Mouse (Mus musculus) cerebellum, adult 2 months (tissue): ENCODE data around the gene Ube2g2. TPM values are rescaled to one million over a fixed set of nuclear protein-coding genes. Genes with fewer than 3 reads are reported as not detected.

Source experiments
- DNase-seq, 2 experiments: peaks; one replicate each; pipeline ENCODE4 v3.0.0; 2021
- H3K27ac ChIP-seq: fragments of 200-500 bp; 2 replicates; pipeline ENCODE4 v1.5.1; 2012; ENCODE audit warnings: low read length, control low read depth, inconsistent platforms; ENCODE audit not compliant: insufficient read depth
- H3K27me3 ChIP-seq: fragments of 200-500 bp; 2 replicates; pipeline ENCODE4 v1.6.1; 2012; ENCODE audit warnings: inconsistent platforms, mild to moderate bottlenecking, low read length, moderate library complexity; ENCODE audit not compliant: control insufficient read depth, insufficient read depth
- H3K4me1 ChIP-seq: fragments of 200-500 bp; 2 replicates; pipeline ENCODE4 v1.6.1; 2011; ENCODE audit warnings: low read length; ENCODE audit not compliant: control insufficient read depth, insufficient read depth
- H3K4me3 ChIP-seq: fragments of 200-500 bp; replicated peaks from 2 replicates; pipeline ENCODE3; 2011; ENCODE audit warnings: mild to moderate bottlenecking, low read depth, low read length, control low read depth; ENCODE audit not compliant: insufficient read depth
- CTCF ChIP-seq: fragments of 200-500 bp; IDR thresholded peaks from 2 replicates; pipeline ENCODE4 v1.5.1; 2011; ENCODE audit warnings: low read depth, mild to moderate bottlenecking, control low read depth, low read length, moderate library complexity, borderline replicate concordance; ENCODE audit not compliant: insufficient read depth
- POLR2A ChIP-seq: fragments of 200-500 bp; IDR thresholded peaks from 2 replicates; pipeline ENCODE4 v1.6.1; 2011; ENCODE audit warnings: low read length, control low read depth, borderline replicate concordance; ENCODE audit not compliant: insufficient read depth
- WGBS: fragments of 180-500 bp; shearing (Covaris S2); methylation state at CpG from one replicate; pipeline ENCODE4 v1.1.7; 2018; 5-methylcytosine and 5-hydroxymethylcytosine counted together
- polyA plus RNA-seq: library from polyadenylated mRNA; depleted of rRNA; stranded (reverse); fragments of >200 nt; gene quantifications from 2 replicates; pipeline ENCODE4 v1.2.3, GENCODE M21; 2012; rRNA removed

The Ube2g2 gene
- 37.5 and 39.5 TPM in 2 replicates for polyA plus RNA-seq

- under 1% methylated on average over 96 of the region's 96 CpGs for WGBS
- TF ChIP-seq CTCF (no peak), POLR2A (peak; percentile 77)
Observed at GRCm38 (mm10) chr10:77622055-77622988, at the start of gene Ube2g2. Gene Ube2g2 (plus strand): TSS chr10:77622275.

GRCm38 (mm10) chr10:77573162-77573561 lies 48.9 kb upstream of the Ube2g2 start:
- Histone ChIP-seq H3K4me3 (no peak overlapping the region), H3K4me1 (no peaks in the 10 kb centered on the region), H3K27me3 (no peaks in the 10 kb centered on the region), H3K27ac (no peak overlapping the region)
- DNase-seq: no peak
- no peak for TF ChIP-seq POLR2A
- TF ChIP-seq CTCF: no peak
- 71% methylated on average over 1 of the region's 1 CpGs for WGBS

More at GRCm38 (mm10) chr10:77622055-77622988, at the start of gene Ube2g2:
- Histone ChIP-seq H3K27ac (peak within 1 kb of the TSS; percentile 95), H3K4me3 (peak within 1 kb of the TSS; percentile 96), H3K4me1 (peaks cover 20% of the 10 kb centered on the region), H3K27me3 (no peaks in the 10 kb centered on the region)
- DNase-seq: peak; percentile 93 to 94

GRCm38 (mm10) chr10:77580027-77580920 lies 41.8 kb upstream of the Ube2g2 start:
- no peak overlapping the region for H3K4me3 ChIP-seq
- TF ChIP-seq POLR2A (no peak), CTCF (no peak)
- no peak overlapping the region for H3K27ac ChIP-seq
- DNase-seq: no peak
- H3K27me3 ChIP-seq: no peaks in the 10 kb centered on the region
- WGBS: 66% methylated on average over 10 of the region's 10 CpGs
- peaks cover 4% of the 10 kb centered on the region for H3K4me1 ChIP-seq

GRCm38 (mm10) chr10:77581023-77581407 lies 41.1 kb upstream of the Ube2g2 start:
- Histone ChIP-seq H3K27ac (peak overlapping the region; percentile 73), H3K27me3 (no peaks in the 10 kb centered on the region), H3K4me3 (peak overlapping the region; percentile 61), H3K4me1 (peaks cover 4% of the 10 kb centered on the region)
- 8% methylated on average over 8 of the region's 8 CpGs for WGBS
- TF ChIP-seq POLR2A: no peak
- no peak for TF ChIP-seq CTCF
- no peak for DNase-seq

- H3K27ac ChIP-seq: peak within 1 kb of the TSS; percentile 73
- peaks cover 8% of the 10 kb centered on the region for H3K4me1 ChIP-seq
- peak within 1 kb of the TSS; percentile 69 for H3K4me3 ChIP-seq
- under 1% methylated on average over 64 of the region's 64 CpGs for WGBS
- TF ChIP-seq POLR2A (peak; percentile 95), CTCF (no peak)
- H3K27me3 ChIP-seq: no peaks in the 10 kb centered on the region
- DNase-seq: peak; percentile 94 to 97
Observed at GRCm38 (mm10) chr10:77581408-77582284, 40.4 kb upstream of the Ube2g2 start, which contains the start of gene Pttg1ip. Gene Pttg1ip (plus strand): TSS chr10:77581720.

GRCm38 (mm10) chr10:77582285-77582618 lies 39.8 kb upstream of the Ube2g2 start:
- no peaks in the 10 kb centered on the region for H3K27me3 ChIP-seq
- TF ChIP-seq CTCF: no peak
- 6% methylated on average over 8 of the region's 8 CpGs for WGBS
- H3K4me1 ChIP-seq: peaks cover 12% of the 10 kb centered on the region
- no peak for DNase-seq
- H3K27ac ChIP-seq: peak overlapping the region; percentile 34; the same call in 1 of the 2 replicates
- H3K4me3 ChIP-seq: peak overlapping the region; percentile 69

GRCm38 (mm10) chr10:77583795-77584422 lies 38.2 kb upstream of the Ube2g2 start:
- WGBS: 51% methylated on average over 10 of the region's 10 CpGs
- H3K27me3 ChIP-seq: no peaks in the 10 kb centered on the region
- H3K4me3 ChIP-seq: no peak overlapping the region
- no peak for DNase-seq
- H3K27ac ChIP-seq: no peak overlapping the region
- TF ChIP-seq POLR2A: no peak
- TF ChIP-seq CTCF: no peak
- peaks cover 22% of the 10 kb centered on the region for H3K4me1 ChIP-seq
